In the genomic region with DNA sequence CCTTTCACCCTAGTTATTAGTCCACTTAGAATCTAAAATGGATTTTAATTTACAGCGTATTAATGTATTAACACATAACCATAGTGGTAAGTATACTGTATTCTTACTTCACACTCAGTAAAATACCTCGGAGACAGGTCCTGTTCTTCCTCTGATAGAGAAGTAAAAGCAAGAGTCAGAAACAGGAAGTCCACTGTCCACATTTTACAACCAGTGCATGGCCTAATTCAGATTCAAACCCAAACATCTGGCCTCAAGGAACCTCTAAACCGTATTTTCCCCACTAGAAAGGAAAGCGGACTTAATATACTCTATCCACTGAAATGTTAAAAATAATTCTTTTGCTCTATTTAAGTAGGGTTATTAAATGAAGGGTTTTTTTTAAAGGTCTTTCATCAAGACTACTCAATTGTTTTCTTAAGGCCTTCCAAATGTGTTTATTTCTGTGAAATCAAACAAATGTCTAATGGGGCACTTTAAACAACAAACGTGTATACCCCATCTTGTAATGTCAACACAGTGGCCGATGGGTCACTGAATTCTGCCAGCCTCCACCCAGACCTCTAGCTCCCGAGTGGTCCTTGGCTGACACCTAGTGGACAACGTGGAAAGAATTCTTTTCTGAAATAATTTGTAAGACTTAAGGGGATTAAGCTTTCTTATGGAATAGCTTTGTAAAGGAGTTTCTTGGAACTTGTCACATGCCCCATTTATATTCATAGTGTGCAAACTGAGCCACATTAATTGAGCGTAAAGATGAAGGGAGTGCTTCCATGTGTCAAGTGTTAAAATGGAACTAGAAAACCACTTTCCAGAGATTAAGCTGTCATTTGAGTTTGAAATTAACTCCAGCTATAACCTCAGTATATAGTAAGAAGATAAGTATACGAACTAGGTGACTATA, we compare ENCODE assay signal across 9 mouse cellular contexts. TPM values are rescaled to one million over a fixed set of nuclear protein-coding genes. Genes with fewer than 3 reads are reported as not detected.
A peak's percentile ranks its signal among the peaks of the same experiment; 100 is the strongest.
DNase-seq lines count a peak whose midpoint lies in the region; ATAC-seq lines count a peak whose summit lies in the region.
"Had no signal": no experiment of that assay in that cellular context is flagged by ENCODE, and none has a peak within 500 bp of the region (broad histone marks: within the 10 kb centered on the region; RNA-seq: fewer than 3 reads in every experiment).

No protein-coding gene starts in this region.

- 0 out of 2 replicates have a peak, but pooled peaks cover 9% of the 10 kb centered on the region for H3K36me3 ChIP-seq in heart, embryonic 12.5 days
- no peaks in the 10 kb centered on the region for H3K36me3 ChIP-seq in midbrain, embryonic 15.5 days (replicated peaks)

- no peak for ATAC-seq in heart, embryonic 12.5 days (ENCODE audit: insufficient number of reproducible peaks, low FRiP score)
- peak; percentile 76 to 78; a peak in 3 of 4 replicates for ATAC-seq in hematopoietic stem cell, adult 5-6 weeks (replicated peaks in 1 of 2; ENCODE audit: insufficient read depth in 1 of 2, low FRiP score in 2 of 2, low TSS enrichment in 1 of 2, low read depth in 1 of 2, poor library complexity in 2 of 2, severe bottlenecking in 2 of 2)
- ATAC-seq in midbrain, embryonic 15.5 days (replicated peaks) = peak; percentile 80

- H3K27ac ChIP-seq in heart, embryonic 12.5 days (ENCODE audit: poor library complexity, severe bottlenecking) = no peak overlapping the region
- H3K27ac ChIP-seq in midbrain, embryonic 15.5 days = no peak overlapping the region

- H3K9me3 ChIP-seq in heart, embryonic 12.5 days (replicated peaks) = no peaks in the 10 kb centered on the region
- H3K9me3 ChIP-seq in midbrain, embryonic 15.5 days = no peaks in the 10 kb centered on the region
- H3K9me3 ChIP-seq: megakaryocyte, embryonic 14.5 days had no signal

- no peaks in the 10 kb centered on the region for H3K27me3 ChIP-seq in heart, embryonic 12.5 days (replicated peaks)
- no peaks in the 10 kb centered on the region for H3K27me3 ChIP-seq in midbrain, embryonic 15.5 days (replicated peaks)

- H3K9ac ChIP-seq in heart, embryonic 12.5 days = no peak overlapping the region
- no peak overlapping the region for H3K9ac ChIP-seq in midbrain, embryonic 15.5 days

- peak; percentile 82 for DNase-seq in heart, adult 11 months
- peak; percentile 67 to 69 for DNase-seq in adrenal gland, adult 18-20 months (ENCODE audit: low spot score in 2 of 2)
- peak; percentile 84 for DNase-seq in embryo, embryonic 11 days
- DNase-seq in left cerebral cortex, adult 18-20 months (ENCODE audit: low spot score in 2 of 2) = peak; percentile 59 to 77
- DNase-seq in spleen, postnatal 10 days (ENCODE audit: low spot score in 2 of 2) = peak; percentile 22 to 62

- 0 out of 2 replicates have a peak, but pooled peaks cover 7% of the 10 kb centered on the region for H3K4me1 ChIP-seq in heart, embryonic 12.5 days (replicated peaks)
- no peaks in the 10 kb centered on the region for H3K4me1 ChIP-seq in midbrain, embryonic 15.5 days
- H3K4me1 ChIP-seq: megakaryocyte, embryonic 14.5 days had no signal

- 28% methylated on average over 10 of the region's 10 CpGs for WGBS in heart, embryonic 12.5 days
- WGBS in midbrain, embryonic 15.5 days = 30% methylated on average over 10 of the region's 10 CpGs

- H3K4me3 ChIP-seq in heart, embryonic 12.5 days = no peak overlapping the region
- no peak overlapping the region for H3K4me3 ChIP-seq in midbrain, embryonic 15.5 days
- H3K4me3 ChIP-seq: megakaryocyte, embryonic 14.5 days had no signal

- H3K4me2 ChIP-seq in heart, embryonic 12.5 days = no peak overlapping the region
- H3K4me2 ChIP-seq in midbrain, embryonic 15.5 days = no peak overlapping the region

RNA-seq across cellular contexts. Expression of a gene that starts 29.2 kb away (rescaled TPM):
- 16.9 and 17.8 TPM in 2 replicates for polyA plus RNA-seq in heart, embryonic 12.5 days (2016; fragmentation: Nextera tagmentation; extraction: Ambion mirVana)
- total RNA-seq in adrenal gland, adult 18-20 months (2021) = 1 to 10 TPM; 2.4 to 3.7 TPM
- 82.6 and 102 TPM in 2 replicates for total RNA-seq in hematopoietic stem cell, adult 5-6 weeks (2017)
- 1 to 10 TPM; 8.0 to 9.1 TPM for total RNA-seq in left cerebral cortex, adult 18-20 months (2021)
- polyA plus RNA-seq in midbrain, embryonic 15.5 days (2015; fragmentation: Nextera tagmentation; extraction: Ambion mirVana) = 6.0 TPM in 2 replicates
